Comparison of ENCODE assay signal across 8 mouse cellular contexts in genomic region chr10:7956228-7957001, GRCm38 (mm10). TPM values are rescaled to one million over a fixed set of nuclear protein-coding genes. Genes with fewer than 3 reads are reported as not detected.
DNase-seq lines count a peak whose midpoint lies in the region; ATAC-seq and TF ChIP-seq lines count a peak whose summit lies in the region.

Tab2 (minus strand) TSS chr10:7956230.

- intact Hi-C loops in heart, postnatal 10 days (cut with DNase I), result loop anchor here (5.0 to 10.0 kb wide), 2 partner anchors 241 to 272 kb away; partner anchors contain the start of genes Lats1 and Pcmt1

- TF ChIP-seq EP300 in liver, postnatal 0 days (IDR thresholded peaks at IDR 0.05; ENCODE audit: low read depth), result no peak

- H3K4me1 ChIP-seq in E14TG2a.4 (replicated peaks; ENCODE audit: low read depth, low read length), result peaks cover 30% of the 10 kb centered on the region
- H3K4me1 ChIP-seq in forebrain, embryonic 13.5 days, result peaks cover 24% of the 10 kb centered on the region
- peaks cover 7% of the 10 kb centered on the region for H3K4me1 ChIP-seq in liver, postnatal 0 days (ENCODE audit: insufficient read depth)
- peaks cover 16% of the 10 kb centered on the region for H3K4me1 ChIP-seq in neural tube, embryonic 14.5 days (ENCODE audit: control insufficient read depth, insufficient read depth, low read length)

- H3K9ac ChIP-seq in forebrain, embryonic 13.5 days, result peak within 1 kb of the TSS; percentile 98
- peak within 1 kb of the TSS; percentile 99 for H3K9ac ChIP-seq in liver, postnatal 0 days (replicated peaks)
- H3K9ac ChIP-seq in neural tube, embryonic 14.5 days (replicated peaks; ENCODE audit: low read depth, low read length), result peak within 1 kb of the TSS; percentile 98

- H3K36me3 ChIP-seq in E14TG2a.4 (ENCODE audit: insufficient read depth, low read length), result no peaks in the 10 kb centered on the region
- no peaks in the 10 kb centered on the region for H3K36me3 ChIP-seq in forebrain, embryonic 13.5 days (ENCODE audit: poor library complexity, severe bottlenecking)
- no peaks in the 10 kb centered on the region for H3K36me3 ChIP-seq in liver, postnatal 0 days (replicated peaks; ENCODE audit: insufficient read depth, low read length)
- no peaks in the 10 kb centered on the region for H3K36me3 ChIP-seq in neural tube, embryonic 14.5 days (ENCODE audit: control insufficient read depth, insufficient read depth, low read length)

- 1% methylated on average over 49 of the region's 97 CpGs for WGBS in forebrain, embryonic 13.5 days
- under 1% methylated on average over 96 of the region's 97 CpGs for WGBS in large intestine, adult 2 months
- WGBS in liver, postnatal 0 days (ENCODE audit: insufficient replicate concordance), result under 1% methylated on average over 73 of the region's 97 CpGs
- under 1% methylated on average over 82 of the region's 97 CpGs for WGBS in neural tube, embryonic 14.5 days

- H3K9me3 ChIP-seq in E14TG2a.4 (ENCODE audit: low read length), result no peaks in the 10 kb centered on the region
- H3K9me3 ChIP-seq in forebrain, embryonic 13.5 days (replicated peaks), result no peaks in the 10 kb centered on the region
- no peaks in the 10 kb centered on the region for H3K9me3 ChIP-seq in liver, postnatal 0 days (ENCODE audit: low read length)
- no peaks in the 10 kb centered on the region for H3K9me3 ChIP-seq in neural tube, embryonic 14.5 days (ENCODE audit: control insufficient read depth, low read length)

- peak within 1 kb of the TSS; percentile 89 for H3K4me3 ChIP-seq in E14TG2a.4 (replicated peaks; ENCODE audit: low read length)
- peak within 1 kb of the TSS; percentile 94 for H3K4me3 ChIP-seq in forebrain, embryonic 13.5 days
- peak within 1 kb of the TSS; percentile 96 for H3K4me3 ChIP-seq in liver, postnatal 0 days (ENCODE audit: low read depth, low read length)
- peak within 1 kb of the TSS; percentile 97 for H3K4me3 ChIP-seq in neural tube, embryonic 14.5 days (ENCODE audit: low read depth, low read length)

- peak within 1 kb of the TSS; percentile 87 for H3K4me2 ChIP-seq in forebrain, embryonic 13.5 days
- H3K4me2 ChIP-seq in liver, postnatal 0 days (ENCODE audit: low read depth, low read length), result peak within 1 kb of the TSS; percentile 75
- peak within 1 kb of the TSS; percentile 86 for H3K4me2 ChIP-seq in neural tube, embryonic 14.5 days (ENCODE audit: low read depth, low read length)

- H3K27ac ChIP-seq in forebrain, embryonic 13.5 days, result peak within 1 kb of the TSS; percentile 99
- peak within 1 kb of the TSS; percentile 99 for H3K27ac ChIP-seq in liver, postnatal 0 days (ENCODE audit: low read depth)
- H3K27ac ChIP-seq in neural tube, embryonic 14.5 days (ENCODE audit: low read depth, low read length), result peak within 1 kb of the TSS; percentile 99

- peak; percentile 97 for ATAC-seq in forebrain, embryonic 13.5 days
- peak; percentile 94 for ATAC-seq in liver, postnatal 0 days
- peak; percentile 98 for ATAC-seq in neural tube, embryonic 14.5 days (ENCODE audit: low read depth)

- H3K27me3 ChIP-seq in E14TG2a.4 (ENCODE audit: insufficient read depth, low read length), result no peaks in the 10 kb centered on the region
- H3K27me3 ChIP-seq in forebrain, embryonic 13.5 days, result no peaks in the 10 kb centered on the region
- H3K27me3 ChIP-seq in liver, postnatal 0 days (ENCODE audit: insufficient read depth, low read length), result no peaks in the 10 kb centered on the region
- no peaks in the 10 kb centered on the region for H3K27me3 ChIP-seq in neural tube, embryonic 14.5 days (ENCODE audit: control insufficient read depth, insufficient read depth, low read length)

- peak; percentile 74 for DNase-seq in c-Kit-positive CD71-positive TER-119-positive erythroid progenitor cells, embryonic 14.5 days (ENCODE audit: low spot score)
- peak; percentile 94 for DNase-seq in heart, postnatal 10 days
- peak; percentile 44 for DNase-seq in large intestine, adult 2 months (ENCODE audit: low read depth, low spot score)
- peak; percentile 94 for DNase-seq in liver, postnatal 0 days
- DNase-seq in testis, postnatal 10 days (ENCODE audit: low spot score), result peak; percentile 93

- TF ChIP-seq CTCF in E14TG2a.4 (conservative IDR thresholded peaks at IDR 0.05; ENCODE audit: low read length), result no peak
- TF ChIP-seq CTCF in liver, postnatal 0 days (IDR thresholded peaks at IDR 0.05; ENCODE audit: low read depth), result no peak; the same call in 1 of the 2 replicates

RNA-seq across cellular contexts. Expression of gene Tab2, which starts in this region (rescaled TPM):
- polyA plus RNA-seq in forebrain, embryonic 13.5 days (2015; fragmentation: Nextera tagmentation; extraction: Ambion mirVana), result 17.0 and 18.6 TPM in 2 replicates
- 10 to 100 TPM; 54.9 to 55.7 TPM for total RNA-seq in heart, postnatal 10 days (2021)
- 21.2 and 30.0 TPM in 2 replicates for polyA plus RNA-seq in large intestine, adult 2 months (2012; rRNA removed)
- 11.8 and 12.9 TPM in 2 replicates for polyA plus RNA-seq in liver, postnatal 0 days (2015; fragmentation: Nextera tagmentation; extraction: Ambion mirVana)
- polyA plus RNA-seq in neural tube, embryonic 14.5 days (2014; fragmentation: Nextera tagmentation; extraction: Ambion mirVana), result 18.7 and 22.2 TPM in 2 replicates

Comparison
In these comparisons a context has a peak if more than half of its experiments do, and no peak if none do; other contexts are left out.
1. Peak in every context shown above with its lines: DNase-seq, ATAC-seq, H3K4me3 ChIP-seq and H3K27ac ChIP-seq.
2. DNase-seq: peak in every context shown above with its lines; median percentile 94 in heart, postnatal 10 days; 94 in liver, postnatal 0 days; 93 in testis, postnatal 10 days; 74 in c-Kit-positive CD71-positive TER-119-positive erythroid progenitor cells, embryonic 14.5 days; 44 in large intestine, adult 2 months.